Mouse (Mus musculus) left cerebral cortex, adult 11 months (tissue): Measurements from ENCODE around the gene Med24.
"Not testable (repeated sequence)": the region's sequence is repeated elsewhere in the genome, so short reads cannot be mapped to it uniquely, and the experiment has no call there.

Source experiments
- DNase-seq: peaks from one replicate; pipeline ENCODE4 v3.0.0; 2022; ENCODE audit warnings: low spot score

The Med24 gene

GRCm38 (mm10) chr11:98720756-98721155, 8.5 kb downstream of the Med24 start:
- no peak for DNase-seq

DNA sequence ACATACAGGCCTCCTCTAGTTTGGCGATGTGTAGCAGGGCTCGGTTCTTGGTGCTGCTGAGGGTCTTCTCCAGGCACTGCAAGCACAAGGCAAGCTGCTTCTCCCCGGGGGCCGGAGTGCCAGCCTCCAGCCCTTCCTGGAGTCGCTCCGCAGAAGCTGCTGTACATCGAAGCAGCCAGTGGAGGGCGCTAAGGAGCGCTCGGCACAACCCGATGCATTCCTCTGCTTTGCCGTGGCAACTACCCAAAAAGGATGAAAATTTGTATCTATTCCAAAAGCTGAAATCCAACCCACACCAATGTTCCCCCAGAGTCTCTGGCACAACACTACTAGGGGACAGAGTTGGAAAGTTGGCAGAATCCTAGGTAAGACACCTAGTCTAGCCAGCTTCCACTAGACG, 11.3 kb downstream of the Med24 start:
- peak; percentile 71 for DNase-seq

DNA sequence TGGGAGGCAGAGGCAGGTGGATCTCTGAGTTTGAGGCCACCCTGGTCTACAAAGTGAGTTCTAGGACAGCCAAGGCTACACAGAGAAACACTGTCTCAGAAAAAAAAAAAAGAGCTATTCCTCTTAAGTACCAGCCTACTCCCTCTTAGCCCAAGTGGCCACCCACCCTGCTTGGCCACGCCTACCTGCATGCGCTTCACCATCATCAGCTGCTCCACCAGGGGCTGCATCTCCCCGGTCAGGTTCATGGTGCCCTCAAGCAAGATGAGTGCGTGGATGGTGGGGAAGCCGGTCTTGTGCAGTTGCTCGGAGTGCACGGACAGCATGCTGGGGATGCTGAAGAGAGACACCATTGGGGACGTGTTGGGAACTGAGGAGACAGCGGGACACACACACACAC, 13.3 kb downstream of the Med24 start:
- no peak for DNase-seq

GRCm38 (mm10) chr11:98713703-98714102, 15.5 kb downstream of the Med24 start:
- no peak for DNase-seq

DNA sequence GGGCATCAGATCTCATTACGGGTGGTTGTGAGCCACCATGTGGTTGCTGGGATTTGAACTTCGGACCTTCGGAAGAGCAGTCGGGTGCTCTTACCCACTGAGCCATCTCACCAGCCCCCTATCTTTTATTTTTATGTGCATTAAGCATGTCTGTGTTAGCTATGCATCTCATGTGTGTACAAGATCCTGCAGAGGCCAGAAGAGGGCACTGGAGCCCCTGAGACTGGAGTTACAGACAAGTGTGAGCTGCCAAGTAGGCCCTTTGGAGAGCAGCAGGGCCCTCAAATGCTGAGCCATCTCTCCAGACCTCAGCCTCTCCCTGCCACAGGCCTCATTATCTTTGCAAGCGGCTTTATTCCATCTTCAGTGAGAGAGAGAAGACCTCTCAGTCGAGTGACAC, 17.2 kb downstream of the Med24 start:
- DNase-seq = not testable (repeated sequence)

- no peak for DNase-seq
These were observed 18.2 kb downstream of the Med24 start for GRCm38 (mm10) chr11:98711046-98711434.

DNA sequence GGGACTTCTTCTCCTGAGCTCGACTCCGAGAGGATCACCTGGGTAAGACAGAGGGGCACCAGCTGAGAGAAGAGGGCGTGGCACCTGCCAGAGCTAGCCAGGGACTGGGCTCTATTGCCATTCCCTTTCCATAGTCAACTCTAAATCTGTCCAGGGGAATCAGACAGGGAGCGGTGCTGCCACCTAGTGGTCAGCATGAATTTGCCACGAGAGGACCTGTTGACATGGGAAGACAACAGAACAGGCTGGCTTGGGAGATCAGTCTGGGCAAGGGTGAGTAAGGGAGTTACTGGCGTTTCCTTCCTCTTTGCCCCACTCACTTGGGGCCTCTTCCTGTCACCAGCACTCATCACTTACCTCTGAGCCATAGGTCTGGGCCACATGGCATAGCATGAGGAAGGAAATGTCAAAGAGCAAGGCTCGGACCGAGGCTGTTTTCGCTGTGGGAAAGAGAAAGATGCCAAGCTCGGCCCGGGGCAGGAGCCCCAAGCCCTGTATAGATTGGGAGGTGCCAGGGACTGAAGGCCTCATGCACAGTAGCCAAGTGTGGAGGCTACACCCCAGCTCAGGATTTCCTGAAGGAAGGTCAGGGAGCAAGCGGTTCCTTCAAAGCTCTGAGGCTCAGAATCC, 18.7 kb downstream of the Med24 start:
- DNase-seq = peak; percentile 47

DNA sequence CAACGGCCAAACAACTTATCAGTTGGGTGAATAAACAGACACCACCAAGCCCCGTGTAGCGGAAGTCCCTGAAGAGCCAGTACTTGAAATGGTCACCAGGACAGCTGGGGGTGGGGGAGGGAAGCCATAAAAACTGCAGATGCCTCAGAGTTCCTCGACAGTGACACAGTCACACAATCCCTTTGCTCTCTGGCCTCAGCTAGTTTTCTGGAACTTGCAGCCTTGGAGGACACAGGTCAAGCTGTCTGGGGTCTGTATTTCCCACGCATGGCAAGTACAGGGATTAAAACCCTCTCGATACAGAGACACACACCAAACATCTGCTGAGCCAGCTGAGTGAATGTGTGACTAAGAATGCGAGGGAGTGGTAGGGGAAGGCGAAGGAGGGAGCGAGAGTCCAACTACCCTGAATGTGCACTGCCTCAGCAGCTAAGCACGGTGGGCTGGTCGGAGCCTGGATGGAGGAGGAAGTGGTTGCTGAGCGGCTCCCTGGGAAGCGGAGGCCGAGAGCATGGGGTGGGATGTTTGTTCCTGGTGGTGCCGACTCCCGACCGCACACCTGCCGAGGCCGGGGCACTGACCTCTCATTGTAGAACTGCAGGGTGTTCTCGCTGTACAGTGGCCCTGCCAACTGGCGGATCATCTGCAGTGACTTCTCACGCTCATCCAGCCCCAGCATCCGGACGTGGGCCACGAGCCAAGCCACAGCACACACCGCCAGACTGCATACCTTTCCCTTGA, 20.1 kb downstream of the Med24 start:
- no peak for DNase-seq

DNA sequence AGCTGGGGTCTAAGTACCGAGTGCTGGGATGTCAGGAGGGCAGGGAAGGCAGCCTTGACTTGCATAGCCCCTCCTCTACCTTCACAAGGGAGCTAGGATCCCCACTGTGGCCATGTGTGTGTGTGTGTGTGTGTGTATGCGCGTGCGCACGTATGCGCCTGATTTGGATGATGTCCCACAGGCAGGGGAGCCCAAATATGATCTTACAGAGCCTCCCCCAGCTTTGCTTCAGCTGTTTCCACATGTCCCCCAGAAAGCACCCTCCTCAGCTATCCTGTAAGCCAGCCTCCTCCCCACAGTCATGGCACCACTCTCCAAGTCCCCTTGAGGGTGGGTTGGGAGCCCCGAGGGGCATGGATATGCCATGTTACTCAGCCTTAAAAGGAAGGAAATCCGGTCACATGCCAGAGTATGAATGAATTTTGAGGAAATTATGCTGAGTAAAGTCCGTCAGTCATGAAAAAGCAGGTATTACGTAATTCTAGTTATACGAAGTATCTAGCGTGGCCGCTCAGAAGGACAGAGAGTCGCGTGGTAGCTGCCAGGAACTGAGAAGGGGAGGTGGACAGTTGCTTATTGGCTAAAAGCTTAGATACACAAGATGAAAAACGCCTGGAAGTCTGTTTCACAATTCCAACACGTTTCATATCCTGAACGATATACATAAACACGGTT, 20.8 kb downstream of the Med24 start:
- DNase-seq = no peak

GRCm38 (mm10) chr11:98707401-98708281, 21.6 kb downstream of the Med24 start:
- no peak for DNase-seq

GRCm38 (mm10) chr11:98705021-98705420, 24.2 kb downstream of the Med24 start:
- no peak for DNase-seq

- DNase-seq = no peak
These were observed 26.9 kb downstream of the Med24 start for GRCm38 (mm10) chr11:98702323-98702722.

DNA sequence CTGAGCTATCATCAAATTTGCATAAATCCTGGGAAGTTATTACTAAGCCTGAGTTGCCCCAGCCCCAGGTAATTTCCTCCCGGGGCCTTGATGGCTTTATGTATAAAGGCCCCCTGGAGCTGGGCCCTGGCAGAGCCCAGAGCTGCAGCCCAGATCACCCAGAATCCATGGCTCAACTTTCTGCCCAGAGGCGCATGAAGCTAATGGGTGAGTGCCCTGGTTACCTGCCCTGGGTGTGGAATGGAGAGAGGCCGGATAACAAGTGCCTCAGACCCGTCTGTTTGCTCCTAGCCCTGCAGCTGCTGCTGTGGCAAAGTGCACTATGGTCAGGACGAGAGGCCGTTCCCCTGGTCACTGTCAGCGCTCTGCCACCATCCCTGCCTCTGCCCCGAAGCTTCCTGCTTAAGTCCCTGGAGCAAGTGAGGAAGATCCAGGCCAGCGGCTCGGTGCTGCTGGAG, 28.0 kb downstream of the Med24 start, which contains the start of gene Csf3:
TSS of gene Csf3 (plus strand) at position 51 of the 458 bp plus-strand sequence.
- DNase-seq = no peak

DNA sequence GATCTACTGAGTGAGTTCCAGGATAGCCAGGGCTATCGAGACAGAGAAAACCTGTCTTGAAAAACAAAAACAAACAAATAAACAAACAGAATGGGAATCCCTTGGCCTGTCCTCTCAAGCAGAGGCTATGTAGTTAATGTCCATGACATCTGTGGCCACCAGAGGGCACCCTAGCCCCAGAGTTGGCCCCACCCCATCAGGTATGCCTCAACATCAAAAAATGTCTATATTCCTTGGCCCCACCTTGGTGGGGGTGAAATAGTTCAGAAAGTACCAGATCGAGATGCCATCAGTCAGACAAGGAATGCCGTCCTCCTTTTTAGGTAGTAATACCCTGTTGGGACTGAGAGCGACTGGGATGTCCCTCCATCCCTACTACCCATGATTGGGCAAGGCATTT, 29.3 kb downstream of the Med24 start:
- DNase-seq = peak; percentile 63

GRCm38 (mm10) chr11:98698849-98699640, 30.2 kb downstream of the Med24 start:
- no peak for DNase-seq

DNA sequence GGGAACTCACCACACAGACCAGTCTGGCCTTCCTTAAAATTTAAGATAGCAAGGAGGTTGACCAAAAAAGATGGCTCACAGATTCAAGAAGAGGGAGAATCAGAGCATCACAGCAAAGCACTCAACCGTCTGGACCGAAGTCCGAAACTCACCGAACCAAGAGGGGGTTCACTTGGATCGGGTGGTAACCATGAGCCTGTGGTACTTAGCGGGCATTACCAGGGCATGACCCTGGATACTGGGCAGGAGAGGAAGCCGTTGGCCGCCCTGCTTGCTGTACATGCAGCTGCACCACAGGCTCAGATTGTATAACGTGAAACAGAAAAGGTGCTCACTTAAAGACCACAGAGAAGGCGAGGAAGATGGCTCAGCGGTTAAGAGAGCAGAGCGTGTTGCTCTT, 32.0 kb downstream of the Med24 start:
- no peak for DNase-seq

GRCm38 (mm10) chr11:98696454-98697216, 32.6 kb downstream of the Med24 start:
- DNase-seq = no peak

DNA sequence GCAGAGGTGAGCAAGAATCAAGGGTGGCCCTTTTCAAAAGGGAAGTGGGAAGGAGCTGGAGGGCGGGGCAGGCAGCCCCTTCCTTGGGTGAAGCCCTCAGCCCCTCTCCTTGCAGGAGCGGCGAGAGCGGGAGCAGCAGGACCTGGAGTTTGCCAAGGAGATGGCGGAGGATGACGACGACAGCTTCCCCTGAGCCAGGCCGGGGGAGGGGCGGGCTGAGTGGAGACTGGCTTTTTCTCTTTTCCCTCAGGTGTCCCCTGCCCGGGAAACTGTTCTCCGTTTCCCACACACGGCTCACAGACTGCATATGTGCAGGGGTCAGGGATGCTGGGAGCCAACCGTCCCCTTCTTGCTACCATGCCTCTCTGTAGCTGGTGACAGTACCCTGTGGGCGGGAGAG, 33.8 kb downstream of the Med24 start:
- DNase-seq = no peak

- no peak for DNase-seq
These were observed 34.9 kb downstream of the Med24 start for GRCm38 (mm10) chr11:98694301-98694700.

DNA sequence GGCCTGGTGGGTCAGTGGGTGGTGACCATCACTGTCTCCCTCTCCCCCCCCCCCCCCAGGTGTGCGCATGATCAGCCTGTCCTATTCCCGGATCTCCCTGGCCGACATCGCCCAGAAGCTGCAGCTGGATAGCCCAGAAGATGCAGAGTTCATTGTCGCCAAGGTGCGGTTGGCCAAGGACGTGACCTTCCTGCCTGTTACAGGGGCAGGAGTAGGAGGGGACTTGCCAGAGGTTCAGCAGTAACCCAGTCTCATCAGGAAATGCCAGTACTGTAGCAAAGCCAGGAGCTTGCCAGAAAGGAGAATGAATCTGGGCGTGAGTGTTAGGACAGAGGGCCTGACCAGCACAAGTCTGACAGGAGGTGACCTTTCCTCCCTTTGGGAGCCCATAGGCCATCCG, 35.5 kb downstream of the Med24 start:
- no peak for DNase-seq

DNA sequence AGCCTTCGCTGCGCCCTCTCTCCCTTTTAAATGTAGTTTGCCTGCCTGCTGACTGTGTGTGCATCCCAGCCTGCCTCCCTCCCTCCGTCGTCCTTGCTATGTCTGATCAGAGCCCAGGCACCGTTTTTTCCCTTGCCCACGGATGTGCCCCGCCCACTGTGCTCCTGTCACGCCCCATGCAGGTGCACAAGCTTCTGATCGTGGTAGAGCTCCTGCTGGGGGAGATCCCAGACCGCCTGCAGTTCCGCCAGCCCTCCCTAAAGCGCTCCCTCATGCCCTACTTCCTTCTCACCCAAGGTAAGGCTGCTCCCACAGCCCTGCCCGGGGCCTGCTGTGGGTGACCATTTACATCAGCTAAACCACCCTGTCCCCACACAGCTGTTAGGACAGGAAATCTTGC, 36.0 kb downstream of the Med24 start:
- DNase-seq = no peak
